Mouse (Mus musculus): Measurements from ENCODE around the gene Spaca7.
"Not testable (repeated sequence)": the region's sequence is repeated elsewhere in the genome, so short reads cannot be mapped to it uniquely, and the experiment has no call there.

Spaca7 gene

DNA sequence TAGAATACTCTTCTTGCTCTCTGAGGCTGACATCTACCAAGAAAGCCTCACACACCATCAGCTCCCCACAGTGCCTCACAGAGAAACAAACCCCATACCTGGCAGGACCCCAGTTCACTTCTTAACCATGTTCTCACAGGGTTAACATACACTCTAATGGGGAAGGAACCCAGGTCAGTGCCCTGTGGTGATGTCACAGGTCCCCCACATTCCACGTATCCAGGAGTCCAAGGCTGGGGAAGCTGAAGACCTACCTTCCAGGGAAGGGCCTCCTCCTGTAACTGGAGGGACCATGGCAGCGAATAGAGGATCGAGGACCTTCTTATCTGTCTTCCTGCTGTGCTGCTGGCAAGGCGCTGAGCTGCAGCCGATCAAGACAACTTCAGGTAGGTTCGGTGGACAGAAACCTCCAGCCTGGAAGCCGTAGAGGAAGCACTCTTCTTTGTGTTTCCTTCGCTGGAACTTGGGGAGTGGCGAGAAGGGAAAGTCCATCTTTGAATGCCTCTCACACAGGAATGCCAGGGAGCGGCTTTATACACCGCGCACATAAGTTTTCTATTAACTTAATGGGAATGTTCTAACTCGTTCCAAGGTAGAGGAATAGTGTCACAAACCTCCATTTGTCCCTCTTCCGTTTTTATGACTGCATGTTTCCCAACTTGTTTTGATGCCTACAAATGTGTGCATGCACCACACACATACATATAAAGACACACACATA is at the start of gene Spaca7:
Gene Spaca7 (plus strand): TSS at position 216 of the 721 bp plus-strand sequence.
- DNase-seq, result no peak

- no peak for DNase-seq
Measured at GRCm38 (mm10) chr8:12524279-12524678, 48.5 kb upstream of the Spaca7 start.

GRCm38 (mm10) chr8:12528659-12529058 is 44.2 kb upstream of the Spaca7 start:
- no peak for DNase-seq

DNA sequence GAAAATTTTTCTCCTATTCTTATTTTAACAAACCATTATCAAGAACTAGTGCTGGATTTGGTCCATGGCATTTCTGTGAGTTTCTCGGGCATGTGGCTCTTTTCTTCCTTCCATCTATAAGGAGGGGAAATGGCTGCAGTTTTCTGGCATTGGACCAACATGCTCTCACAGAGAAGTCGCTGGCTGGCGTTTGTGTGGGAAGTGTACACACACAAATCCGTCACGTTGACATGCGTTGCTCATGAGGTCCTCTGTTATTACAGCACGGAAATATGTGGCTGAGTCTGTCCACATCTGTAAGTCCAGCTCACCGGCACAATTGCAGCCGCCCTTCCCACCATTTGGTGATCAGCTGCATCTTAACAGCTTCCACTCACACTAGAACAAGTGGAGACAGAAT is 37.2 kb upstream of the Spaca7 start:
- DNase-seq, result no peak

GRCm38 (mm10) chr8:12536306-12536705 is 36.5 kb upstream of the Spaca7 start:
- no peak for DNase-seq

DNA sequence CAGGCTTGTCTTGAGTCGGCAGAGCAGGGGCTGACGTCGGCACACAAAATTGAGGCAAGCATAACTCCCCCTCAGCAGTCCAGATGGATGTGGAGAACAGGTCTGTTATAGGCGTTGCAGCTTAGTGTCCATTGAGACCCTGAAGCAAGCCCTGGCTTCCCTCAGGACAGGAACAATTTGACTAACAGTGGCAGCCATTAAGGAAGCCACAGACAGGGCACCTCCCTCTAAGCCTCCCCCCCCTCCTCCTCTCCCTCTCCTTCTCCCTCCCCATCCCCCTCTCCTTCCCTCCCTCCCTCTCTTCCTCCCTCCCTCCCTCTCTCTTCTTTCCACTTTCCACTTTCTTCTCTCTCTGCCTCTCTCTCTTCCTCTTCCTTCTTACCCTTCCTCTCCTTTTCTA is 27.6 kb upstream of the Spaca7 start:
- no peak for DNase-seq

- no peak for DNase-seq
Measured at GRCm38 (mm10) chr8:12545671-12546070, 27.2 kb upstream of the Spaca7 start.

DNA sequence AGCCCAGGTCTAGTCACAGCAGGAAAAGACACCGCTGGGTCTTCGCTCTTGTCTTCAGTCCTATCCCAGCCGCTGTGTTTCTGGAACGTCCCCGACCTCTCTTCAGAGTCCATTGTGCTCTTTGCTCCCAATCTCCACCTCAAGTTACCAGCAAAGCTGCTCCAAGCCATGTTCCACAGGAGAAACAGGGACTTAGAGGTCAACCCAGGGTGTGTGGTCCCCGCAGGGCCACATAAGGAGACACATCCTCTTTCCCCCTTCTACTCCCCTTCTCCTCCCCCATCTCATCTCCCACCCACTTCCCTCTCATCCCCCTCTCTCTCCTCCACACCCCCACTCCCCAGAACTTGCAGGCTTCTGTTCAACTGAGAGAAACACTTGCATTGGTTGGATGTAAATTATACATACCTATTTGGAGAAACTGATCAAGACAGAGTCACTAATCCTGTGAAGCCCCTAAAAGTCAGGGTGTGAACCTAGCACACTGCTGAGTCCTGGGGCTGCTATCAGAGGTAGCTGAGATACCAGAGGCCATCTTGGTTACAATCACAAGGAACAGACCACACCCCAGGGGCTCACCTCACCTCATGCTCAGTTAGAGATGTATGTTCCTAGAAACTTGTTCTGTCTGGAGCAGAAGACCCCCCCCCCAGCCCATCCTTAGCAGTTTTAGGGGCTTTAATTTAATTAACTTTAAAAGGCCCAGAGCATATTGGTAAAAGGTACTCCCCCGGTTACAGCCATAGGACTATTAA is 25.2 kb upstream of the Spaca7 start:
- no peak for DNase-seq

GRCm38 (mm10) chr8:12548255-12548654 is 24.6 kb upstream of the Spaca7 start:
- no peak for DNase-seq

GRCm38 (mm10) chr8:12548680-12549079 is 24.1 kb upstream of the Spaca7 start:
- DNase-seq, result no peak

GRCm38 (mm10) chr8:12555515-12556145 is 17.2 kb upstream of the Spaca7 start:
- DNase-seq, result no peak

DNA sequence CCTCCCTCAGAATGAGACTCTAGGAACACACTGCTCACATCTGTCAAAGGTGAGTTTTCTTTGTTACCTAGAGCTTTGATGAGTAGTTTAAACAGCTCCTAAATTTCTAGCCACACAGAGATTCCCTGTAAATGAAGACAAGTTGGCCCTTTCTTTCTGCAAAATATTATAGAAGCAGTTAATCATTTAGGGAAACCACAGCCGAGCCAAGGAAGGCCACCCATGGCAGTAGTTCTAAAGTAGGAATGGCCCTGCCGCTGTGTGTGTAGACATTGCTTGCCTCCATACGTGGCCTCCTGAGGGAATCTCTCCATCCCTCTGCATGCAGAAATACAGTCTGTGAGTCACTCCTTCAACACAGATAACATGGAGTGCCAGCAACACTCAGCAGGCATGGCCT is 14.0 kb upstream of the Spaca7 start:
- DNase-seq, result no peak

DNA sequence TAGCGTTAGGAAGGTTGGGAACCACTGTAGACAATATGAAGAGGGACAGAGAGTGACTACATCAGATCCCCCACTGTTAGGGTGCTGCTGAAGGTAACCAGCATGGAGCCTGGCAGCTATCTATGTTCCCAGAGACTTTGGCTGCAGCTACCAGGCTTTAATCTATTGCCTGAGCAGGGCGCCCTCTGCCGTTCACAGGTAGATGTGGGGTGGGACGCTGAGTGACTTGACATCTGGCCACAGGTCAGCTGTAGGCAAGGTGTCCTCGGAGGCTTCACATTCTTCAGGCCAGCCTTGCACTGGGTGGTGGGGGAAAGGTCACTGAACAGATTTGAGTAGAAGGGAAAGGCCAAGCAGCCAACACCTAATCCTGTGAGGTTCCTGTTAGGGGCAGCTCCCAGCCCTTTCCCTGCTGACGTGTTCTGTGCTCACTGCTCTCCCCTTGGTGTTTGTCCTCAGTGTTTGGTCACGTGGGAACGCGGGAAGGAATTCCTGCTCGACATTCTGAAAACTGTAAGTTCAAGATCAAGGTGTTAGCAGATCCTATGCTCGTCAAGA is 11.3 kb upstream of the Spaca7 start:
- DNase-seq, result peak in 1 of 2 experiments; percentile 5

DNA sequence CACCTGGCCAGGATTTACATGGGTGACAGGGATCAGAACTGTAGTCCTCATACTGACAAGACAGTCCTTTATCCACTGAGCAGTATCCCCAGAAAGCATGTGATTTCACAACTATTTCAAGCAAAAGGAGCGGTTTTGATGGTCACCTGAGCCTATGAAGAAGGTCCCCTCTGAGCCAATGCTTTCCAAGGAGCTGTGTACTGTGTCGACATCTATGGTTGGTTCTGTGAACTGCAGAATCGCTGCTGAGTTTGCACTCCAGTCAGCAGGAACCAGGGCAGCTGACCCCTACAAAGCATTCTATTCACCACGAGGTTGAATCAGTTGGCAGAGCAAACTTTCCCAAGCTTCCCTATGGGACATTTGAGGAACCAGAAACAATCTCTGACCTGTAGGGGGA is 8.5 kb upstream of the Spaca7 start:
- no peak for DNase-seq

- DNase-seq, result no peak
Measured at GRCm38 (mm10) chr8:12565488-12565887, 7.3 kb upstream of the Spaca7 start.

GRCm38 (mm10) chr8:12566509-12566908 is 6.3 kb upstream of the Spaca7 start:
- no peak for DNase-seq

- no peak for DNase-seq
Measured at GRCm38 (mm10) chr8:12576003-12576402, 3.2 kb downstream of the Spaca7 start.

DNA sequence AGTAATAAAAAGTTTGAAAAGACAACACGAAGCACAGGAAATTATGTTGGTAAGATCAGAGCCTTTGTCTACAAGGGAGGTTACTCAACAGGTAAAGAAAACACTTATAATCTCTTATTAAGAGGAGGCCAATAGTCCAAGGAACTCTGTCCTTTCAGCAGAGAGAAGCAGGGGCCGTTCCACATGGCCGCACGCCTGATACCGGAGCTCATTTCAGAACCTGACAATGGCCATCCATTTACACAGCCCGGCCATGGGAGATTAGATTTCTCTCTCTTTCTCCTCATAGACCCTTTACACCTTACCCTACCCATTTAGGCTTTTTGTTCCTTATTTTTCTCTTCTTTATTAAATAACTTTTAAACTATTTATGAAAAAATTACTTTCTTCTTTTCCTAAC is 3.9 kb downstream of the Spaca7 start:
- DNase-seq, result no peak

DNA sequence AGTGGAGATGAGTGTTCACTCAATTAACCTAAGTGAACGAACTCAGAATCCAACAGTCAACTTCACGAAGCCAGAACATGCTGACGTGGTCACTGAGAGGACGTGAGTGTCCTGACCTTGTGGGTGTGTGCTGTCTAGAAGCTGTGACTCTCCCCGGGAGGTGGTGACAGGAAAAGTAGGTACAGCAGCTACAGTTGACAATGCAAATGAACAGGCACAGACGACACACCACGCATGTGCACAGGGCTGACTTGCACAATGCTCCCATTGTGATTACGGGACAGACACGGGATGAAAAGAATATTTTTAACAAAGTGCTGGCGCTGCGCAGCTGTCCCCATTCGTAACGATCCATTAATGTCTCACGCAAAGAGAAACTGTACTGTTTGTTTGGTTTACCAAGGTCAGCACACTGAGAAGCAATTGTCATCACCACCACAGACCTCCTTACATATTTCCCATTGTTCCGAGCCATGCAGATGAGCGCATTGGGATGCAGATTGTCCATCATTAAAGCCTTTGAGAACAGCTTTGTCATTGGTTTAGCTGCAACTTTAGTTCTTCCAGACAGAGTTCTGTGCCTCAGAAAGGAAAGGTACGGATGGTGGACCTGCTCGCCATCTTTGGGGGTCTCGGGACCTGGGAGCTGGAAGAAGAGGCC is 6.6 kb downstream of the Spaca7 start:
- DNase-seq, result not testable (repeated sequence)

DNA sequence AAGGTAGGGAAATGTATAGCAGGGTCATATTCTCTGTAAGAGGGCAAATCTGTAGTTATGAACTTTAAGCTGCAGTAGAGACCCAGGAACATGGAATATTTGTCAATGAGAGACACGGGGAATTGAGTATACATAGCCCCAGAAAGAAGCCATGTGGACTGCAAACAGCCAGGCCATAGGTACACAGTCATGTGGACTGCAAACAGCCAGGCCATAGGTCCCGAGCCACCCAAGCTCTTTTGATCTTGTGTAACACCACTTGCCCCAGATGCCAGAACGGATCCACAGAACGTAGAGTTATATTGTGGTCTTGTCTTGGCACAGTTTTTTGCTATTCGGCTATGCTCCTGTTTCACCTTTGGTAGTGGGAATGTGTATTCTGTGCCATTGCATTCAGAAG is 11.0 kb downstream of the Spaca7 start:
- DNase-seq, result no peak

GRCm38 (mm10) chr8:12607223-12607622 is 34.4 kb downstream of the Spaca7 start:
- peak; percentile 39 to 42 for DNase-seq

DNA sequence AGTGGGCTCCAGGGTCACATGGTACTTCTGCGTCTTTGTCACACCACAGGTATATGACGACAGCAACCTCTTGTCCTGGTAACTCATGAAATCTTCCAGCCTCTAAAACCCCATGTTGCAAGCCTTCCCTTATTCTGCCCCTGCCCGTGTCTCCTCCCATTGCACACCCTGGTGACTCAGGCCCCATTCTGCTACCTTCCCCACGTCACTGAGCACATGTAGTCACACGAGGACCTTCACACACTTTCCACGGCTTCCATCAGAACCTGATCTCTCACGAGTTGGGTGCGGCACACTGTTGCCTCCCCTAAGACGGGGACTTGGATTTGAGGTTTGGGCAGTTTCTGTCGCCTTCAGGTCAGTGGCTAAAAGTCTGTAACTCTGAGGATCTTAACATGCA is 36.0 kb downstream of the Spaca7 start:
- DNase-seq, result no peak
